Mouse (Mus musculus): ENCODE measurements around the gene Ptprj. TPM values are rescaled to one million over a fixed set of nuclear protein-coding genes. Genes with fewer than 3 reads are reported as not detected.

Ptprj gene
- 22.0 and 26.4 TPM in 2 replicates for total RNA-seq (2015; ENCODE audit: low replicate concordance)
- 14.8 and 19.1 TPM in 2 replicates for total RNA-seq (2017; ENCODE audit: low replicate concordance)

GRCm38 (mm10) chr2:90580236-90581005 lies at the start of gene Ptprj:
Ptprj (minus strand) TSS chr2:90580647.
- ATAC-seq (replicated peaks; ENCODE audit: low FRiP score, poor library complexity, severe bottlenecking), result peak; percentile 71

- ATAC-seq (replicated peaks; ENCODE audit: low FRiP score, poor library complexity, severe bottlenecking), result no peak
Measured at GRCm38 (mm10) chr2:90629552-90629951, 49.1 kb upstream of the Ptprj start.

GRCm38 (mm10) chr2:90628261-90628660 lies 47.8 kb upstream of the Ptprj start:
- no peak for ATAC-seq (replicated peaks; ENCODE audit: low FRiP score, poor library complexity, severe bottlenecking)

GRCm38 (mm10) chr2:90624920-90625319 lies 44.5 kb upstream of the Ptprj start:
- peak; percentile 75 for ATAC-seq (replicated peaks; ENCODE audit: low FRiP score, poor library complexity, severe bottlenecking)

GRCm38 (mm10) chr2:90624339-90624738 lies 43.9 kb upstream of the Ptprj start:
- 0 out of 2 replicates have a peak, but pooled peaks have one; percentile 35 for ATAC-seq (replicated peaks; ENCODE audit: low FRiP score, poor library complexity, severe bottlenecking)

GRCm38 (mm10) chr2:90620815-90621214 lies 40.4 kb upstream of the Ptprj start:
- no peak for ATAC-seq (replicated peaks; ENCODE audit: low FRiP score, poor library complexity, severe bottlenecking)

- no peak for ATAC-seq (replicated peaks; ENCODE audit: low FRiP score, poor library complexity, severe bottlenecking)
Measured at GRCm38 (mm10) chr2:90619648-90620047, 39.2 kb upstream of the Ptprj start.

GRCm38 (mm10) chr2:90614651-90615171 lies 34.3 kb upstream of the Ptprj start:
- no peak for ATAC-seq (replicated peaks; ENCODE audit: low FRiP score, poor library complexity, severe bottlenecking)

GRCm38 (mm10) chr2:90613591-90613990 lies 33.1 kb upstream of the Ptprj start:
- ATAC-seq (replicated peaks; ENCODE audit: low FRiP score, poor library complexity, severe bottlenecking), result no peak

- ATAC-seq (replicated peaks; ENCODE audit: low FRiP score, poor library complexity, severe bottlenecking), result no peak
Measured at GRCm38 (mm10) chr2:90613006-90613405, 32.6 kb upstream of the Ptprj start.

GRCm38 (mm10) chr2:90611959-90612571 lies 31.6 kb upstream of the Ptprj start:
- peak; percentile 100 for ATAC-seq (replicated peaks; ENCODE audit: low FRiP score, poor library complexity, severe bottlenecking)

GRCm38 (mm10) chr2:90601056-90601455 lies 20.6 kb upstream of the Ptprj start:
- no peak for ATAC-seq (replicated peaks; ENCODE audit: low FRiP score, poor library complexity, severe bottlenecking)

- ATAC-seq (replicated peaks; ENCODE audit: low FRiP score, poor library complexity, severe bottlenecking), result no peak
Measured at GRCm38 (mm10) chr2:90588141-90588540, 7.7 kb upstream of the Ptprj start.

- no peak for ATAC-seq (replicated peaks; ENCODE audit: low FRiP score, poor library complexity, severe bottlenecking)
Measured at GRCm38 (mm10) chr2:90584506-90584905, 4.1 kb upstream of the Ptprj start.

GRCm38 (mm10) chr2:90583628-90584131 lies 3.2 kb upstream of the Ptprj start:
- no peak for ATAC-seq (replicated peaks; ENCODE audit: low FRiP score, poor library complexity, severe bottlenecking)

- ATAC-seq (replicated peaks; ENCODE audit: low FRiP score, poor library complexity, severe bottlenecking), result no peak
Measured at GRCm38 (mm10) chr2:90582814-90583213, 2.4 kb upstream of the Ptprj start.

- ATAC-seq (replicated peaks; ENCODE audit: low FRiP score, poor library complexity, severe bottlenecking), result no peak
Measured at GRCm38 (mm10) chr2:90582311-90582710, 1.9 kb upstream of the Ptprj start.

- ATAC-seq (replicated peaks; ENCODE audit: low FRiP score, poor library complexity, severe bottlenecking), result no peak
Measured at GRCm38 (mm10) chr2:90581796-90582125, 1.3 kb upstream of the Ptprj start.

GRCm38 (mm10) chr2:90581006-90581795 lies 754 bp upstream of the Ptprj start:
- ATAC-seq (replicated peaks; ENCODE audit: low FRiP score, poor library complexity, severe bottlenecking), result no peak

GRCm38 (mm10) chr2:90579728-90580235 lies 665 bp downstream of the Ptprj start:
- peak; percentile 65 for ATAC-seq (replicated peaks; ENCODE audit: low FRiP score, poor library complexity, severe bottlenecking)

Measured in erythroid progenitor cell, adult 5-6 weeks (primary cell).